Mouse (Mus musculus): ENCODE measurements around the gene Cd164l2. TPM values are rescaled to one million over a fixed set of nuclear protein-coding genes. Genes with fewer than 3 reads are reported as not detected.
A peak's percentile ranks its signal among the peaks of the same experiment; 100 is the strongest.

Gene Cd164l2
- 0.67 and 1.3 TPM in 2 replicates for polyA plus RNA-seq (2015; fragmentation: Nextera tagmentation; extraction: Ambion mirVana)

GRCm38 (mm10) chr4:133211751-133212561, at the start of gene Cd164l2, which contains the start of gene Gpr3:
Gene Cd164l2, plus strand, starts transcription at chr4:133212131.
Gene Gpr3, minus strand, starts transcription at chr4:133212536.
- Histone ChIP-seq H3K4me3 (replicated peaks) (peak within 1 kb of the TSS; percentile 61), H3K9me3 (no peaks in the 10 kb centered on the region), H3K9ac (replicated peaks) (peak within 1 kb of the TSS; percentile 65), H3K27me3 (peaks cover 50% of the 10 kb centered on the region), H3K4me1 (replicated peaks) (peaks cover 21% of the 10 kb centered on the region), H3K27ac (no peak within 1 kb of the TSS), H3K4me2 (replicated peaks) (peak within 1 kb of the TSS; percentile 89), H3K36me3 (no peaks in the 10 kb centered on the region)
- under 1% methylated on average over 51 of the region's 52 CpGs for WGBS
- peak; percentile 75 for ATAC-seq

- 0 out of 2 replicates have a peak, but pooled peaks cover 5% of the 10 kb centered on the region for H3K4me1 ChIP-seq (replicated peaks)
- H3K9me3 ChIP-seq = no peaks in the 10 kb centered on the region
- H3K36me3 ChIP-seq = no peaks in the 10 kb centered on the region
- H3K9ac ChIP-seq (replicated peaks) = no peak overlapping the region
- no peak overlapping the region for H3K4me3 ChIP-seq (replicated peaks)
- no peaks in the 10 kb centered on the region for H3K27me3 ChIP-seq
- no peak for ATAC-seq
- H3K4me2 ChIP-seq (replicated peaks) = no peak overlapping the region
- H3K27ac ChIP-seq = no peak overlapping the region
- 79% methylated on average over 6 of the region's 6 CpGs for WGBS
These were observed 49.7 kb upstream of the Cd164l2 start for GRCm38 (mm10) chr4:133162196-133162595.

GRCm38 (mm10) chr4:133166773-133167172, 45.2 kb upstream of the Cd164l2 start:
- Histone ChIP-seq H3K36me3 (no peaks in the 10 kb centered on the region), H3K27me3 (no peaks in the 10 kb centered on the region), H3K9ac (replicated peaks) (no peak overlapping the region), H3K4me3 (replicated peaks) (no peak overlapping the region), H3K9me3 (no peaks in the 10 kb centered on the region), H3K27ac (no peak overlapping the region), H3K4me2 (replicated peaks) (no peak overlapping the region), H3K4me1 (replicated peaks) (no peaks in the 10 kb centered on the region; the same call in 1 of the 2 replicates)
- 93% methylated on average over 9 of the region's 9 CpGs for WGBS
- no peak for ATAC-seq

GRCm38 (mm10) chr4:133169237-133170055, 42.5 kb upstream of the Cd164l2 start:
- H3K27me3 ChIP-seq = no peaks in the 10 kb centered on the region
- no peaks in the 10 kb centered on the region for H3K36me3 ChIP-seq
- no peaks in the 10 kb centered on the region for H3K9me3 ChIP-seq
- no peak for ATAC-seq
- no peak overlapping the region for H3K27ac ChIP-seq
- H3K4me1 ChIP-seq (replicated peaks) = no peaks in the 10 kb centered on the region; the same call in 1 of the 2 replicates
- no peak overlapping the region for H3K9ac ChIP-seq (replicated peaks)
- H3K4me3 ChIP-seq (replicated peaks) = no peak overlapping the region
- H3K4me2 ChIP-seq (replicated peaks) = no peak overlapping the region
- WGBS = 90% methylated on average over 10 of the region's 10 CpGs

- no peaks in the 10 kb centered on the region for H3K27me3 ChIP-seq
- no peak overlapping the region for H3K9ac ChIP-seq (replicated peaks)
- no peak overlapping the region for H3K27ac ChIP-seq
- no peak for ATAC-seq
- H3K36me3 ChIP-seq = no peaks in the 10 kb centered on the region
- H3K4me1 ChIP-seq (replicated peaks) = peaks cover under 1% of the 10 kb centered on the region; the same call in 1 of the 2 replicates
- WGBS = 86% methylated on average over 3 of the region's 3 CpGs
- H3K4me3 ChIP-seq (replicated peaks) = no peak overlapping the region
- no peaks in the 10 kb centered on the region for H3K9me3 ChIP-seq
- H3K4me2 ChIP-seq (replicated peaks) = no peak overlapping the region
These were observed 41.8 kb upstream of the Cd164l2 start for GRCm38 (mm10) chr4:133170056-133170524.

GRCm38 (mm10) chr4:133170616-133171015, 41.3 kb upstream of the Cd164l2 start:
- Histone ChIP-seq H3K4me1 (replicated peaks) (peaks cover 6% of the 10 kb centered on the region; the same call in 1 of the 2 replicates), H3K4me2 (replicated peaks) (no peak overlapping the region), H3K27ac (no peak overlapping the region), H3K36me3 (no peaks in the 10 kb centered on the region), H3K9ac (replicated peaks) (no peak overlapping the region), H3K9me3 (no peaks in the 10 kb centered on the region), H3K27me3 (no peaks in the 10 kb centered on the region), H3K4me3 (replicated peaks) (no peak overlapping the region)
- no peak for ATAC-seq

GRCm38 (mm10) chr4:133172451-133172850, 39.5 kb upstream of the Cd164l2 start:
- Histone ChIP-seq H3K9ac (replicated peaks) (no peak overlapping the region), H3K9me3 (no peaks in the 10 kb centered on the region), H3K4me3 (replicated peaks) (no peak overlapping the region), H3K27me3 (no peaks in the 10 kb centered on the region), H3K36me3 (peaks cover under 1% of the 10 kb centered on the region; the same call in 1 of the 2 replicates), H3K27ac (no peak overlapping the region), H3K4me2 (replicated peaks) (no peak overlapping the region), H3K4me1 (replicated peaks) (peaks cover 24% of the 10 kb centered on the region)
- 92% methylated on average over 4 of the region's 4 CpGs for WGBS
- ATAC-seq = no peak

- Histone ChIP-seq H3K27me3 (no peaks in the 10 kb centered on the region), H3K4me3 (replicated peaks) (no peak overlapping the region), H3K4me2 (replicated peaks) (no peak overlapping the region), H3K9ac (replicated peaks) (no peak overlapping the region), H3K4me1 (replicated peaks) (peaks cover 28% of the 10 kb centered on the region), H3K9me3 (no peaks in the 10 kb centered on the region), H3K27ac (no peak overlapping the region), H3K36me3 (peaks cover 5% of the 10 kb centered on the region; the same call in 1 of the 2 replicates)
- WGBS = 85% methylated on average over 4 of the region's 4 CpGs
- ATAC-seq = no peak
These were observed 37.6 kb upstream of the Cd164l2 start for GRCm38 (mm10) chr4:133174361-133174760.

- Histone ChIP-seq H3K4me3 (replicated peaks) (no peak overlapping the region), H3K4me1 (replicated peaks) (peaks cover 28% of the 10 kb centered on the region), H3K9me3 (no peaks in the 10 kb centered on the region), H3K27me3 (no peaks in the 10 kb centered on the region), H3K27ac (no peak overlapping the region), H3K36me3 (peaks cover 8% of the 10 kb centered on the region; the same call in 1 of the 2 replicates), H3K9ac (replicated peaks) (no peak overlapping the region), H3K4me2 (replicated peaks) (no peak overlapping the region)
- no peak for ATAC-seq
- 87% methylated on average over 7 of the region's 7 CpGs for WGBS
These were observed 36.7 kb upstream of the Cd164l2 start for GRCm38 (mm10) chr4:133175274-133175673.

GRCm38 (mm10) chr4:133175998-133176760, 35.8 kb upstream of the Cd164l2 start:
- Histone ChIP-seq H3K4me2 (replicated peaks) (peak overlapping the region; percentile 17), H3K4me3 (replicated peaks) (no peak overlapping the region), H3K27ac (peak overlapping the region; percentile 65), H3K27me3 (no peaks in the 10 kb centered on the region), H3K36me3 (peaks cover 8% of the 10 kb centered on the region; the same call in 1 of the 2 replicates), H3K9me3 (no peaks in the 10 kb centered on the region), H3K9ac (replicated peaks) (peak overlapping the region; percentile 42), H3K4me1 (replicated peaks) (peaks cover 28% of the 10 kb centered on the region)
- ATAC-seq = peak; percentile 20; the same call in 1 of the 2 replicates
- 64% methylated on average over 14 of the region's 14 CpGs for WGBS

GRCm38 (mm10) chr4:133176761-133177403, 35.0 kb upstream of the Cd164l2 start:
- H3K4me1 ChIP-seq (replicated peaks) = peaks cover 28% of the 10 kb centered on the region
- peaks cover 8% of the 10 kb centered on the region; the same call in 1 of the 2 replicates for H3K36me3 ChIP-seq
- H3K9ac ChIP-seq (replicated peaks) = peak overlapping the region; percentile 42
- ATAC-seq = peak; percentile 75
- H3K9me3 ChIP-seq = no peaks in the 10 kb centered on the region
- H3K27ac ChIP-seq = peak overlapping the region; percentile 65
- 60% methylated on average over 18 of the region's 18 CpGs for WGBS
- peak overlapping the region; percentile 17 for H3K4me2 ChIP-seq (replicated peaks)
- no peak overlapping the region for H3K4me3 ChIP-seq (replicated peaks)
- no peaks in the 10 kb centered on the region for H3K27me3 ChIP-seq

All from midbrain, embryonic 13.5 days (tissue).